Mouse (Mus musculus): ENCODE measurements at regions not wholly inside any gene's neighbourhood (a gene's known extent, or its start where the extent isn't known, plus 50 kb on each side); places are given as distances from the start of the nearest gene placed in this dataset.

- no peak for TF ChIP-seq EP300 (IDR thresholded peaks at IDR 0.05; ENCODE audit: low read length)
- TF ChIP-seq MYC (IDR thresholded peaks at IDR 0.05; ENCODE audit: low read depth, low read length), result no peak
- no peak for TF ChIP-seq ELF1 (IDR thresholded peaks at IDR 0.05; ENCODE audit: low read depth, low read length)
- no peak for TF ChIP-seq TCF12 (IDR thresholded peaks at IDR 0.05; ENCODE audit: low read depth, low read length)
Measured at GRCm38 (mm10) chr6:51044873-51045272, 387.6 kb upstream of the Nfe2l3 start.
